Mouse (Mus musculus): ENCODE results near the gene Serinc5.

Serinc5 gene

DNA sequence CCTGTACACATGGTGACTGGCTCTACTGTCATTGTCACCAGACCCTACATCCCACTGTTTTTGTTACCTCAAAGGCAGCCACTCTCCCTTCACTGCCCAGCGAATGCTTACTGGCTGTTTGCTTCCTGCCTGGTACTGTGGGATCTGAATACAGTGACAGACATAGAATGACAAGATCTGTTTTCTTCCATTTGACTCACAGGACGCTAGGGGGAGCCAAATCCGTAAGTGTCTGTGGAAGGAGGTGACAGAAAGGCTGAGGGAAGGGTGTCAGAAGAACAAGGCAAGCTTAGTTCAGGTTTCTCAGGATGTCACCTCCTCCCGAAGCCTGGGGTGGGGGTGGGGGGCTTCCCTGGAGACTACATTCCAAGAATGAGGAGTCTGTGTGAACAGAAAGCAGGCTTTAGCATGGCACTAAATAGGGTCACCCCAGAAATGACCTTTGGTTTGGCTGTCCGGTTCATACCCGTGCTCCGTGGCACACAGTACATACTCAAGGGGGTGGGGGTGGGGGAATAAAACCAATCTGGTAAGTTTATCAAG is 140.2 kb downstream of the Serinc5 start:
- DNase-seq: peak; percentile 73

DNA sequence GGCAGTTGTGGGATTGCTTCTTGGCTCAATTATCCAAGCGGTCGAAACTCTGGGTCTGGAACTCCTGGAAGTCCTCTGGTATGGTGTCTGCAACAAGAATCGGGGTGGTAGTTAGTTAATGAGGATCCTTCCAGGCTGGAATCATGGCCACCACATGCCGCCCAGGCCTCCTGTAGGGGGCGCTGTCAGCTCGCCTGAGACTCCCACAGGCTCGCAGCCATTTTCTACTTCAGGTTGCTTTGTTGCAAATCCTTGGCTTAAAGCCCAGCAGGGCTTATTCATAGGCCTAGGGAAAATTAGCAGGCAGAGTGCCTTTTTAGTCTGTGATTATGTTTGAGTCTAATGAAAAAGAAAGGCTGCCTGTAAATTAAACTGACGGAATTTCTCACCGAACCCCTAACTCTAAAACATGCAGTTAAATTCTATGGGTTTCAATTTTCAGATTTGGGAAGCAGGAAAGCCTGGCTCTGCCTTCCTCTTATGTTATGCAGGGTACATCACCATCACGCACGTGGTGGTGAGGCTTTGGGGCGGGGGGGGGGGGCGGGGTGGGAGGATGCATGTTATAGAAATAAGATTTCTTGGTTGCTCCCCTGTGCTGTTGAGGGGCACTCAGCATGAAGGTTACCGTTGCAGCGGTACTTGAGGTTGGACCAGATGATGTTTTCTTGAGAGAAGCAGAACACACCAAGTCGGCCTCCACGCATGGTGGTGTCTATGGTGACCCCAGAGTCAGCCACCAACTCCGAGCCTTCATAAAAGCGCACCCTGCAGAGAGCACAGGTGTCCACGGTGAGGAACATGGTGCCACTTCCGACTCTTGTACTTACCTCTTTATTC is 141.1 kb downstream of the Serinc5 start:
- peak; percentile 85 for DNase-seq

DNA sequence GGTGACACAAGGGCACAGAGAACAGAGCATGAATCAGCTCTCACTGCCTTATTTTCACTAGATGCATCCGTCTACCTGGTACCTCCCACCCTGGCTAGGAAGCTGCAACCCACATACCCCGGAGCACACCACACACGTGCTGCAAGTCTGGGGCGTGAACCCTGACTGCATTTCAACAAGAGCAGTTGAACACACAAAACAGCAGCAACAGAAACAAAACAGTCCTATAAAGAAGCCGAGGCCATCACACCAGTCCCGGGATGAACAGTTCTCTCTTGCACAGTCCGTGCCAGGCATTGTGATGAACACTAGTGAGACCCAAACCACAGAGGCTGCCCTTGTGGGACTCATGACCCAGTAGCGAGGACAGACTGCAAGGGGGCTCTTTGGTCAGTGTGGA is 142.8 kb downstream of the Serinc5 start:
- no peak for DNase-seq

DNA sequence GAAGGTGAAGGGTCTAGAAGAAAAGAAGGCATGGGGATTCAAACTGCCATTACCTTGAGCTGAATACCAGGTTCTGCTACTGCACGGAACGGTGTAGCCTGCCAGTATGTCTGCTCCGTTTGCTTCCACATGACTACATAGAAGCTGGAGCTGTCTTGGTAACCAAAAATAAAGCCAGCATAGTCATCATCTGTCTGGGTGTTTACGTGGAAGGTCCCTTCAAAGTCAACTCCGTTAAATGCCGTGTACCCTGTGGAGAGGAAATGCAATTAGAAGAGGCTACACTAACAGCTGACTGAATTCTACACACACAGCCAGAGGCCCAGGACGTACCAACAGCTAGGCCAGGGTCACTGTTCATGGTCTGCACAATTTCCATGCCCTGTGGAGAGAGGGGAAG is 144.1 kb downstream of the Serinc5 start:
- no peak for DNase-seq

DNA sequence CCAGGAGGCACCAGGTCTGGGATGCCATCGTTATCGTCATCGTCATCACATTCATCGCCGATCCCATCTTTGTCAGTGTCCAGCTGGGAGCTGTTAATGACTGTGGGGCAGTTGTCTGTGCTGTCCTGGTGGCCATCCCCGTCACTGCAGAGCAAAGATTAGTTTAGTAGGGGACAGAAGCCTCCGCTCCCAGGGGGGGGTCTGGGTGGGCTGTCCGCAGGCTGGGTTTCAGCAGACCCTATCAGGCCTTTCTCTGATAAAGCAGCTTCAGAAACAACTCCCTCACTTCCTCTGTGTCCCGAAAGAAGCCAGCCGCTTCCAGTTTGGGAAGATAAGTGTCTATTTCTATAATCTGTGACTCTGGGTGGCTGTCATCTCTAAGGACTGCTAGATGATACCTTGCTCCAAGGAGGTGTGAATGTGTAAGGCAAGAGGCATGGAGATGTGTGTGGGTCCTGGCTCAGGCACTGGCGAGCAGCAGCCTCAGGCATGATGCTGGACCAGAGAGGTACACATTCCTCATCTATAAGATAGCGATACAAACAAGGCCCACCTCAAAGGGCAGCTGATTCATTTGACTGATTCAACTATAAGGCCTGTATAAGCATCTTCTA is 147.2 kb downstream of the Serinc5 start:
- DNase-seq: no peak

DNA sequence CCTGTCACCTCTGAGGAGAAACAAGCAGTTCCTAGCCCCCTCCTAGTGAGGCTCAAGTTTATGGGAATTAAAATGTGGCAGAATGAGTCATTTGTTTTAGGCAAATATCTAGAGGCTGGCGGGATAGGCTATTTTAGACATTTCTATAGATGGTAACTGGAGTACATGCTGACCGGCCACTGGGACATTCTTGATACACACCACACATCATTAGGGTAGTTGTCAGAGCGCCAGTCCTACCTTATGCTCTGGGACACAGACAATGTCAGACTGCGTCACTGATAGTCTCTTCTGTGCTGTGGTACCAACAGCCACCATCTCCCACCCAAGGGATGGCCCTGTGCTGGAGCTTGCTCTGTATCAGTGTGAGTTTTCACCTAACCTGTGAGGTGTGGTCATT is 148.2 kb downstream of the Serinc5 start:
- no peak for DNase-seq

DNA sequence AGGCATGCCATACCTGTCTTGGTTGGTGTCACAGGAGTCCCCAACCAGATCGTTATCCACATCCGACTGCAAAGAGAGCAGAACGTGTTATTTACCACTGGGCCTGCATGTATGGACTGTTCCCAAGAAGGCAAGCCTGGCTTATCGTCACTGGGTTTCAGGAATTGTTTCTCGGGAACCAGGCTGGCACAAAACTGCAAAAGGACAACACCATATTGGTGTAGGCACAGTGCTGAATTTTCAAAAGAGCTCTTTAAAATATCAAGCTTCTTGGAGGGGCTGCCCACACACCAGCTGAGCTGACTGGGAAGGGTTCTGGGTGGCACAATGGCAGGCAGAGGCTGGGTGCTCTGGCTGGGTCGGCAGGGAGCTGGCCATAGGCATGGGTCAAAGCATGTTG is 149.6 kb downstream of the Serinc5 start:
- DNase-seq: no peak
